Mouse (Mus musculus): Measurements from ENCODE around the gene Tead4.

DNA sequence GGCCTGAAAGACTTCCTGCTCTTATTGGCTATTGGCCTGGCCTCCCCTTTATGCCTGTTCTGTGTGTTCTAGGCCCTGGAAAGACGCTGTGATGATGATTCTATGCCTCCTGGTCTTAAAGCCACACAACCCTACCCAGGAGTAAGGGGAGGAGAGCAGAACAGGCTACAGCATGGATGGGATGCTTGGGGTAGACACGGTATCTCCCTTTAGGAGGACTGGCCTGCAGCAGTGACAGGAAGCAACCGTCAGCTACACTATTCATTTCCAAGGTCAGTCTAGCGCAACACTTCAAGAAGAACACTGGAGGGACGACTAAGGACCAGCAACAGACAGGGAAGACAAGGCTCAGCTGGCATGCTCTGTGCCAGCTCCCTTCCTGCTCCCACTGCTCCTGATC lies 119.4 kb downstream of the Tead4 start:
- TF ChIP-seq POLR2A (IDR thresholded peaks at IDR 0.05; ENCODE audit: extremely low read depth, insufficient read depth, low read length) (no peak), CTCF (IDR thresholded peaks at IDR 0.05; ENCODE audit: low read depth, low read length) (no peak)
